Mouse (Mus musculus) cerebellum, adult 2 months (tissue): ENCODE data around the gene Irf6.

Source experiments
- CTCF ChIP-seq: fragments of 200-500 bp; IDR thresholded peaks from 2 replicates; pipeline ENCODE4 v1.5.1; 2011; ENCODE audit warnings: low read depth, mild to moderate bottlenecking, control low read depth, low read length, moderate library complexity, borderline replicate concordance; ENCODE audit not compliant: insufficient read depth
- POLR2A ChIP-seq: fragments of 200-500 bp; IDR thresholded peaks from 2 replicates; pipeline ENCODE4 v1.6.1; 2011; ENCODE audit warnings: low read length, control low read depth, borderline replicate concordance; ENCODE audit not compliant: insufficient read depth

GRCm38 (mm10) chr1:193142517-193143062 lies 10.3 kb upstream of the Irf6 start:
- TF ChIP-seq CTCF (no peak), POLR2A (no peak)
